Mouse (Mus musculus): ENCODE measurements around the gene Tmem200a.

GRCm38 (mm10) chr10:25999291-25999930 is 79.4 kb downstream of the Tmem200a start:
- TF ChIP-seq POLR2A (IDR thresholded peaks at IDR 0.05; ENCODE audit: insufficient read depth, low read depth, low read length) (no peak), CTCF (IDR thresholded peaks at IDR 0.05; ENCODE audit: insufficient read depth, low read depth, low read length) (no peak)
